Mouse (Mus musculus) ES-E14 (cell line): ENCODE results near the gene Itga1. TPM values are rescaled to one million over a fixed set of nuclear protein-coding genes. Genes with fewer than 3 reads are reported as not detected.

ENCODE experiments used
- DNase-seq: peaks from one replicate; pipeline ENCODE4 v3.0.0-alpha.2; 2013; ENCODE audit warnings: low read depth, low spot score
- H3K27ac ChIP-seq: 2 replicates; pipeline ENCODE4 v1.5.1; 2012; ENCODE audit warnings: low read depth, mild to moderate bottlenecking, low read length, moderate library complexity, mixed read lengths; ENCODE audit not compliant: poor library complexity, insufficient read depth, severe bottlenecking
- H3K36me3 ChIP-seq: 2 replicates; pipeline ENCODE4 v1.6.1; 2012; ENCODE audit warnings: mild to moderate bottlenecking, low read length, moderate library complexity, mixed read lengths; ENCODE audit not compliant: control insufficient read depth, poor library complexity, insufficient read depth, severe bottlenecking
- H3K4me1 ChIP-seq, 2 experiments: fragments of 150-350 bp in 1 of 2; sonication (generic) in 1 of 2; 2 replicates each; pipeline ENCODE4 v1.6.1; 2012; ENCODE audit warnings: low read length in 2 of 2, mild to moderate bottlenecking in 1 of 2, mixed read lengths in 1 of 2; ENCODE audit not compliant: control insufficient read depth in 2 of 2, insufficient read depth in 2 of 2, poor library complexity in 1 of 2
- H3K4me3 ChIP-seq, 2 experiments: fragments of 150-350 bp in 1 of 2; sonication (generic) in 1 of 2; 2 replicates each; pipeline ENCODE4 v1.5.1; 2012; ENCODE audit warnings: low read length in 2 of 2, low read depth in 1 of 2, mild to moderate bottlenecking in 1 of 2, mixed read lengths in 1 of 2; ENCODE audit not compliant: insufficient read depth in 1 of 2, poor library complexity in 1 of 2, severe bottlenecking in 1 of 2
- H3K9ac ChIP-seq: 2 replicates; pipeline ENCODE4 v1.6.1; 2012; ENCODE audit warnings: low read depth, mild to moderate bottlenecking, low read length, mixed read lengths; ENCODE audit not compliant: poor library complexity, insufficient read depth, severe bottlenecking
- H3K9me3 ChIP-seq: fragments of 150-350 bp; sonication (generic); 2 replicates; pipeline ENCODE4 v1.6.1; 2012; ENCODE audit warnings: low read depth, mild to moderate bottlenecking, low read length; ENCODE audit not compliant: control insufficient read depth, insufficient read depth
- CHD2 ChIP-seq: IDR thresholded peaks from 2 replicates; pipeline ENCODE4 v1.6.1; 2014; ENCODE audit warnings: mild to moderate bottlenecking, low read depth, low read length, inconsistent platforms
- HCFC1 ChIP-seq: IDR thresholded peaks from 2 replicates; pipeline ENCODE4 v1.6.1; 2012; ENCODE audit warnings: low read length, inconsistent platforms, borderline replicate concordance; ENCODE audit not compliant: insufficient read depth
- MAFK ChIP-seq: IDR thresholded peaks from 2 replicates; pipeline ENCODE4 v1.6.1; 2014; ENCODE audit warnings: mild to moderate bottlenecking, low read depth, low read length, inconsistent platforms; ENCODE audit not compliant: insufficient read depth
- ZC3H11A ChIP-seq: IDR thresholded peaks from 2 replicates; pipeline ENCODE4 v1.6.1; 2012; ENCODE audit warnings: low read depth, mild to moderate bottlenecking, inconsistent platforms, low read length, borderline replicate concordance
- ZNF384 ChIP-seq: IDR thresholded peaks from 2 replicates; pipeline ENCODE4 v1.6.1; 2012; ENCODE audit warnings: low read depth, low read length, inconsistent platforms
- in situ Hi-C, 2 experiments: fragments of 600-800 bp; cut with MboI; formaldehyde crosslinking; loops; one replicate each; pipeline ENCODE4 v1.15.1; 2025; ENCODE audit warnings: low sequenced_read_pairs in 2 of 2, inconsistent platforms in 1 of 2; ENCODE audit not compliant: unreplicated experiment in 2 of 2
- total RNA-seq: library from RNA; depleted of rRNA; stranded (reverse); fragments of 300-350 nt; gene quantifications from 2 replicates; pipeline ENCODE4 v1.2.3, GENCODE M21; 2012

Gene Itga1
- total RNA-seq, 1 experiment, result 2.0 TPM

GRCm38 (mm10) chr13:115002155-115002554 is 99.6 kb downstream of the Itga1 start:
- Histone ChIP-seq H3K4me3 (no peak overlapping the region), H3K36me3 (no peaks in the 10 kb centered on the region), H3K27ac (no peak overlapping the region), H3K4me1 (no peaks in the 10 kb centered on the region), H3K9me3 (no peaks in the 10 kb centered on the region), H3K9ac (no peak overlapping the region)
- in situ Hi-C loops, result no loop called here
- TF ChIP-seq CHD2, result no peak
- no peak for DNase-seq

- TF ChIP-seq ZNF384, result no peak
- TF ChIP-seq HCFC1, result no peak
- TF ChIP-seq CHD2, result no peak
- TF ChIP-seq ZC3H11A, result no peak
- TF ChIP-seq MAFK, result no peak
- in situ Hi-C loops, result no loop called here
- no peak overlapping the region for H3K27ac ChIP-seq
These were observed 102.2 kb downstream of the Itga1 start for GRCm38 (mm10) chr13:114999582-114999981.

GRCm38 (mm10) chr13:114998100-114998499 is 103.7 kb downstream of the Itga1 start:
- Histone ChIP-seq H3K36me3 (no peaks in the 10 kb centered on the region), H3K9me3 (no peaks in the 10 kb centered on the region), H3K27ac (no peak overlapping the region), H3K4me3 (no peak overlapping the region), H3K9ac (no peak overlapping the region), H3K4me1 (no peaks in the 10 kb centered on the region)
- no peak for TF ChIP-seq HCFC1
- TF ChIP-seq ZC3H11A, result no peak
- no peak for TF ChIP-seq CHD2
- TF ChIP-seq ZNF384, result no peak
- TF ChIP-seq MAFK, result no peak
- DNase-seq, result no peak
- in situ Hi-C loops, result no loop called here

More at GRCm38 (mm10) chr13:114999582-114999981, 102.2 kb downstream of the Itga1 start:
- no peaks in the 10 kb centered on the region for H3K9me3 ChIP-seq
- no peak overlapping the region for H3K9ac ChIP-seq
- H3K4me3 ChIP-seq, result no peak overlapping the region
- DNase-seq, result no peak
- no peaks in the 10 kb centered on the region for H3K36me3 ChIP-seq
- H3K4me1 ChIP-seq, result no peaks in the 10 kb centered on the region

- no peak for DNase-seq
These were observed 109.3 kb downstream of the Itga1 start for GRCm38 (mm10) chr13:114992260-114993014.

GRCm38 (mm10) chr13:114987668-114988067 is 114.1 kb downstream of the Itga1 start:
- TF ChIP-seq HCFC1, result no peak
- TF ChIP-seq CHD2, result no peak
- TF ChIP-seq ZC3H11A, result no peak
- no peak for TF ChIP-seq ZNF384
- no peak for TF ChIP-seq MAFK
- no peak overlapping the region for H3K4me3 ChIP-seq
- DNase-seq, result no peak
- no peaks in the 10 kb centered on the region for H3K36me3 ChIP-seq
- H3K9me3 ChIP-seq, result no peaks in the 10 kb centered on the region
- no peak overlapping the region for H3K27ac ChIP-seq
- no peaks in the 10 kb centered on the region for H3K4me1 ChIP-seq
- in situ Hi-C loops, result no loop called here
- no peak overlapping the region for H3K9ac ChIP-seq

More at GRCm38 (mm10) chr13:114992260-114993014, 109.3 kb downstream of the Itga1 start:
- Histone ChIP-seq H3K9me3 (no peaks in the 10 kb centered on the region), H3K4me1 (no peaks in the 10 kb centered on the region), H3K4me3 (no peak overlapping the region), H3K36me3 (no peaks in the 10 kb centered on the region), H3K27ac (no peak overlapping the region), H3K9ac (no peak overlapping the region)
- in situ Hi-C loops, result no loop called here
- TF ChIP-seq CHD2, result no peak
- no peak for TF ChIP-seq MAFK
- TF ChIP-seq HCFC1, result no peak
- TF ChIP-seq ZNF384, result no peak
